ENCODE assay signal across 8 mouse cellular contexts in genomic region chr2:28463919-28464318, GRCm38 (mm10). TPM values are rescaled to one million over a fixed set of nuclear protein-coding genes. Genes with fewer than 3 reads are reported as not detected.
DNase-seq lines count a peak whose midpoint lies in the region; ATAC-seq and TF ChIP-seq lines count a peak whose summit lies in the region.

No protein-coding gene starts in this region.

- no peaks in the 10 kb centered on the region for H3K9me3 ChIP-seq in heart, embryonic 11.5 days (replicated peaks; ENCODE audit: control insufficient read depth, low read length)
- H3K9me3 ChIP-seq in CH12.LX (replicated peaks; ENCODE audit: low read length) = no peaks in the 10 kb centered on the region

- peak; percentile 67 for TF ChIP-seq RAD21 in CH12.LX (IDR thresholded peaks at IDR 0.05; ENCODE audit: low read depth, low read length)

- WGBS in heart, embryonic 11.5 days (ENCODE audit: insufficient replicate concordance) = 24% methylated on average over 3 of the region's 3 CpGs

- no peaks in the 10 kb centered on the region for H3K36me3 ChIP-seq in heart, embryonic 11.5 days (ENCODE audit: control insufficient read depth, insufficient read depth, low read length)
- H3K36me3 ChIP-seq in CH12.LX (replicated peaks in 1 of 2; ENCODE audit: control insufficient read depth in 1 of 2, insufficient read depth in 1 of 2, low read length in 1 of 2) = peaks cover 0 to 2% of the 10 kb centered on the region in 2 experiments

- H3K4me2 ChIP-seq in heart, embryonic 11.5 days = no peak overlapping the region
- H3K4me2 ChIP-seq in CH12.LX (ENCODE audit: insufficient read depth, low read depth, poor library complexity, severe bottlenecking) = no peak overlapping the region

- H3K27me3 ChIP-seq in heart, embryonic 11.5 days (ENCODE audit: control insufficient read depth, insufficient read depth, low read length) = peaks cover 17% of the 10 kb centered on the region
- H3K27me3 ChIP-seq in CH12.LX (replicated peaks) = peaks cover 62% of the 10 kb centered on the region

- peaks cover 5% of the 10 kb centered on the region; the same call in 1 of the 2 replicates for H3K4me1 ChIP-seq in heart, embryonic 11.5 days (ENCODE audit: control insufficient read depth, insufficient read depth, low read length)
- peaks cover 5 to 10% of the 10 kb centered on the region in 2 experiments for H3K4me1 ChIP-seq in CH12.LX (ENCODE audit: control insufficient read depth in 1 of 2, insufficient read depth in 2 of 2)
- no peaks in the 10 kb centered on the region for H3K4me1 ChIP-seq in embryonic fibroblast, embryonic 13.5 days (ENCODE audit: control insufficient read depth, insufficient read depth, low read length)

- no peak for ATAC-seq in heart, embryonic 11.5 days (replicated peaks; ENCODE audit: insufficient number of reproducible peaks, low FRiP score, low TSS enrichment)

- peak; percentile 84 to 93 for TF ChIP-seq CTCF in CH12.LX (conservative IDR thresholded peaks at IDR 0.05 in 1 of 2, IDR thresholded peaks at IDR 0.05 in 1 of 2; ENCODE audit: low read depth in 2 of 2, low read length in 2 of 2)
- TF ChIP-seq CTCF in embryonic fibroblast, embryonic 13.5 days (IDR thresholded peaks at IDR 0.05; ENCODE audit: borderline replicate concordance, insufficient read depth, low read length) = peak; percentile 42; the same call in 1 of the 2 replicates

- in situ Hi-C loops in CH12.LX (cut with MboI; ENCODE audit: low pct_ligation_motif_present, low pct_unique_long_range_greater_than_20kb, low sequenced_read_pairs) = no loop called here

- dilution Hi-C loops in CH12.LX (cut with MboI; ENCODE audit: extremely low pct_ligation_motif_present, extremely low pct_unique_long_range_greater_than_20kb, low sequenced_read_pairs) = no loop called here

- intact Hi-C loops in heart, postnatal 14 days (cut with DNase I) = no loop called here

- no peak overlapping the region for H3K27ac ChIP-seq in heart, embryonic 11.5 days (ENCODE audit: low read depth, low read length)
- H3K27ac ChIP-seq in CH12.LX (ENCODE audit: insufficient read depth, low read depth) = no peak overlapping the region
- H3K27ac ChIP-seq in embryonic fibroblast, embryonic 13.5 days (ENCODE audit: insufficient read depth, low read length) = no peak overlapping the region

- peak; percentile 30 to 64 for DNase-seq in heart, postnatal 14 days
- peak; percentile 79 for DNase-seq in CH12.LX (ENCODE audit: extremely low read depth)
- peak; percentile 55 for DNase-seq in adrenal gland, postnatal 25 days
- peak; percentile 50 to 64 for DNase-seq in layer of hippocampus, postnatal 36 days
- DNase-seq in naive thymus-derived CD4-positive, alpha-beta T cell, adult 2 months (ENCODE audit: low read depth) = peak; percentile 86
- DNase-seq in thymus, postnatal 36 days = peak; percentile 65 to 68

- peaks cover 9% of the 10 kb centered on the region for H3K79me2 ChIP-seq in CH12.LX (replicated peaks; ENCODE audit: control insufficient read depth, extremely low read depth, insufficient read depth, poor library complexity, severe bottlenecking)

- no peak overlapping the region for H3K4me3 ChIP-seq in heart, embryonic 11.5 days (ENCODE audit: low read depth, low read length)
- H3K4me3 ChIP-seq in CH12.LX (replicated peaks in 1 of 3; ENCODE audit: low read depth in 2 of 3, low read length in 2 of 3, poor library complexity in 1 of 3) = no peak overlapping the region
- no peak overlapping the region for H3K4me3 ChIP-seq in embryonic fibroblast, embryonic 13.5 days (ENCODE audit: insufficient read depth, low read length)

- no peak for TF ChIP-seq POLR2A in CH12.LX (IDR thresholded peaks at IDR 0.05; ENCODE audit: low read depth, low read length)
- TF ChIP-seq POLR2A in embryonic fibroblast, embryonic 13.5 days (IDR thresholded peaks at IDR 0.05; ENCODE audit: low read depth, low read length) = no peak

- no peak for TF ChIP-seq EP300 in CH12.LX (IDR thresholded peaks at IDR 0.05; ENCODE audit: low read length)

- H3K9ac ChIP-seq in heart, embryonic 11.5 days (ENCODE audit: low read depth, low read length) = no peak overlapping the region
- H3K9ac ChIP-seq in CH12.LX (ENCODE audit: insufficient read depth, low read depth) = no peak overlapping the region

TF ChIP-seq in CH12.LX, 34 proteins besides CTCF, POLR2A, EP300 and RAD21:
- TF ChIP-seq UBTF (IDR thresholded peaks at IDR 0.05; ENCODE audit: low read depth, low read length) (peak; percentile 64; the same call in 1 of the 2 replicates), ZNF384 (IDR thresholded peaks at IDR 0.05; ENCODE audit: low read depth, low read length) (peak; percentile 100), PAX5 (IDR thresholded peaks at IDR 0.05; ENCODE audit: low read length) (no peak), SMC3 (IDR thresholded peaks at IDR 0.05; ENCODE audit: low read depth, low read length) (peak; percentile 37; the same call in 1 of the 2 replicates)

RNA-seq across cellular contexts. Expression of gene 1700007K13Rik, which starts 2.2 kb away (rescaled TPM):
- total RNA-seq in heart, postnatal 14 days (2021) = not detected
- polyA plus RNA-seq in heart, embryonic 11.5 days (2014; fragmentation: Nextera tagmentation; extraction: Ambion mirVana) = 0.40 TPM in 1 of 2 replicates, not detected in the other
- total RNA-seq in CH12.LX (2012; rRNA removed) (0.98 and 1.6 TPM in 2 replicates), CH12.LX (2014; rRNA removed) (0.74 TPM in 2 replicates)
- 1.3 TPM in 1 of 2 replicates, not detected in the other for polyA plus RNA-seq in CH12.LX (2012; ENCODE audit: insufficient read length, low read depth)
- 1.0 TPM in 1 of 2 replicates, not detected in the other for total RNA-seq in adrenal gland, postnatal 25 days (2021)
- 6.6 and 6.8 TPM in 2 replicates for polyA plus RNA-seq in embryonic fibroblast, embryonic 13.5 days (2011; ENCODE audit: insufficient read length, low read depth, missing spikeins)
- total RNA-seq in layer of hippocampus, postnatal 36 days (2021) = 1 to 10 TPM; 2.8 to 3.6 TPM

RNA-seq across cellular contexts. Expression of gene Mrps2, which starts 3.9 kb away (rescaled TPM):
- 10 to 100 TPM; 41.5 to 44.7 TPM for total RNA-seq in heart, postnatal 14 days (2021)
- polyA plus RNA-seq in heart, embryonic 11.5 days (2014; fragmentation: Nextera tagmentation; extraction: Ambion mirVana) = 60.6 and 63.9 TPM in 2 replicates
- total RNA-seq in CH12.LX (2012; rRNA removed) (21.3 and 28.7 TPM in 2 replicates), CH12.LX (2014; rRNA removed) (45.5 and 46.6 TPM in 2 replicates)
- 73.3 and 78.5 TPM in 2 replicates for polyA plus RNA-seq in CH12.LX (2012; ENCODE audit: insufficient read length, low read depth)
- total RNA-seq in adrenal gland, postnatal 25 days (2021) = 52.4 and 61.8 TPM in 2 replicates
- 33.1 and 37.4 TPM in 2 replicates for polyA plus RNA-seq in embryonic fibroblast, embryonic 13.5 days (2011; ENCODE audit: insufficient read length, low read depth, missing spikeins)
- 10 to 100 TPM; 34.6 to 36.3 TPM for total RNA-seq in layer of hippocampus, postnatal 36 days (2021)

RNA-seq across cellular contexts. Expression of gene Ppp1r26, which starts 17.3 kb away (rescaled TPM):
- total RNA-seq in heart, postnatal 14 days (2021) = 1 to 10 TPM; 3.2 to 3.6 TPM
- 2.3 and 3.1 TPM in 2 replicates for polyA plus RNA-seq in heart, embryonic 11.5 days (2014; fragmentation: Nextera tagmentation; extraction: Ambion mirVana)
- total RNA-seq in CH12.LX (2012; rRNA removed) = not detected in 2 replicates
- total RNA-seq in CH12.LX (2014; rRNA removed) = not detected in 2 replicates
- 0.27 and 0.77 TPM in 2 replicates for polyA plus RNA-seq in CH12.LX (2012; ENCODE audit: insufficient read length, low read depth)
- total RNA-seq in adrenal gland, postnatal 25 days (2021) = 5.5 and 9.6 TPM in 2 replicates
- 2.4 and 3.7 TPM in 2 replicates for polyA plus RNA-seq in embryonic fibroblast, embryonic 13.5 days (2011; ENCODE audit: insufficient read length, low read depth, missing spikeins)
- 10 to 100 TPM; 14.5 to 18.0 TPM for total RNA-seq in layer of hippocampus, postnatal 36 days (2021)

RNA-seq across cellular contexts. Expression of gene Gbgt1, which starts 32.8 kb away (rescaled TPM):
- 1 to 10 TPM; 2.6 to 3.7 TPM for total RNA-seq in heart, postnatal 14 days (2021)
- 0.17 and 0.27 TPM in 2 replicates for polyA plus RNA-seq in heart, embryonic 11.5 days (2014; fragmentation: Nextera tagmentation; extraction: Ambion mirVana)
- total RNA-seq in CH12.LX (2012; rRNA removed) = not detected in 2 replicates
- total RNA-seq in CH12.LX (2014; rRNA removed) = not detected in 2 replicates
- polyA plus RNA-seq in CH12.LX (2012; ENCODE audit: insufficient read length, low read depth) = not detected in 2 replicates
- 2.1 and 3.2 TPM in 2 replicates for total RNA-seq in adrenal gland, postnatal 25 days (2021)
- not detected in 2 replicates for polyA plus RNA-seq in embryonic fibroblast, embryonic 13.5 days (2011; ENCODE audit: insufficient read length, low read depth, missing spikeins)
- total RNA-seq in layer of hippocampus, postnatal 36 days (2021) = 1 to 10 TPM; 1.2 to 1.8 TPM

RNA-seq across cellular contexts. Expression of gene Gm10134, which starts 42.0 kb away (rescaled TPM):
- total RNA-seq in heart, postnatal 14 days (2021) = 1 to 10 TPM; 1.2 to 1.4 TPM
- polyA plus RNA-seq in heart, embryonic 11.5 days (2014; fragmentation: Nextera tagmentation; extraction: Ambion mirVana) = not detected in 2 replicates
- total RNA-seq in CH12.LX (2012; rRNA removed) (not detected in 2 replicates), CH12.LX (2014; rRNA removed) (not detected in 2 replicates)
- polyA plus RNA-seq in CH12.LX (2012; ENCODE audit: insufficient read length, low read depth) = not detected in 2 replicates
- total RNA-seq in adrenal gland, postnatal 25 days (2021) = 3.4 TPM in 1 of 2 replicates, not detected in the other
- polyA plus RNA-seq in embryonic fibroblast, embryonic 13.5 days (2011; ENCODE audit: insufficient read length, low read depth, missing spikeins) = not detected in 2 replicates
- total RNA-seq in layer of hippocampus, postnatal 36 days (2021) = 1 to 10 TPM in 1 of 2 experiments, not detected in 1; 1.9 TPM
